Mouse (Mus musculus) megakaryocyte progenitor cell, adult 5-6 weeks (primary cell): ENCODE measurements around the gene Lnp1. TPM values are rescaled to one million over a fixed set of nuclear protein-coding genes. Genes with fewer than 3 reads are reported as not detected.
"Not testable (repeated sequence)": the region's sequence is repeated elsewhere in the genome, so short reads cannot be mapped to it uniquely, and the experiment has no call there.

ENCODE experiments used
- ATAC-seq: replicated peaks from 2 replicates; pipeline ENCODE4 v1.8.0; 2016; ENCODE audit warnings: mild to moderate bottlenecking, moderate TSS enrichment, inconsistent platforms; ENCODE audit not compliant: poor library complexity
- total RNA-seq, 2 experiments: library from RNA; stranded (forward) in 1 of 2; stranded (reverse) in 1 of 2; fragments of 157-497, 149-512 nt in 1 of 2; fragments of 200-1000 nt in 1 of 2; gene quantifications; 2 replicates each; pipeline versions ENCODE4 v1.2.3 to v1.2.4; 2015 to 2017

Lnp1 gene
- total RNA-seq (2015) (not detected in 2 replicates), total RNA-seq (2017) (not detected in 2 replicates)

DNA sequence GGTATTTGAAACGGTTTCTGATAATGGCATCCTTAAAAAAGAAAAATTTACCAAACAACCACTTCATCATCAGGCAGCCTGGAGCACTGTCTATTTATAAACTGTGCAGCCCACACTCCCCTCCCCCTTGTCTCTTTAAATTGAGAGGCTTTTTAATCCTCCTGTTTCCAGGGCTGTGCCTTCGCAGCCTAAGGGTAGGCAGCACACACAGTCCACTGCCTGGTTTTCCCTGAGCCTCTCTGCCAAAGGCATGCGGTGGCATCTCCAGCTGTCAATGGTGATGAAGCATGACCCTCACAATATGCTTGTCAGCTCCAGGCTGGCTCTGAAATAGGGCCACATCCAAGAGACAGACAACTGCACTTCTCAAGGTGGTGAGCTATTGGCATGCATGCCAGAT lies at the start of gene Lnp1:
Lnp1 (minus strand) TSS at position 39 of the 400 bp plus-strand sequence.
- no peak for ATAC-seq

GRCm38 (mm10) chr16:56974646-56975045 lies 46.8 kb upstream of the Lnp1 start:
- no peak for ATAC-seq

- ATAC-seq: not testable (repeated sequence)
Observed at GRCm38 (mm10) chr16:56958311-56958710, 30.4 kb upstream of the Lnp1 start.

GRCm38 (mm10) chr16:56949085-56949484 lies 21.2 kb upstream of the Lnp1 start:
- ATAC-seq: no peak

DNA sequence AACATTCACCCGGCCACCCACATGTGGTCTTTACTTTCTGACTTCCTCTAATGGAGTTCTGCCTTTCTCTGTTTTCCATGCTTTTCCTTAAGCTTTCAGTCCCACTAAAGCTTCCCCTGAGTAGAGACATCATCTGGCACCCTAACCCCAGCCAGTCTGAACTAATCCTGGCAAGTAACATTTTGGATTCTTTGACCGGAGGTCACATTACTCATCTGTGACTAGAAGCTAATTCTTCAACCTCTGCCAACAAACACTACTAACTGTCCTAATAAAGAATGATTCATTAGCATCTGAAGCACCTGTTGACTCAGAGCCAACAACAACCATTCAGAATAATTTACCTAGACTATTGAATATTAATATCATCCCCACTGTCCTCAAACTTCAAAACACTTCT lies 14.5 kb upstream of the Lnp1 start:
- no peak for ATAC-seq

DNA sequence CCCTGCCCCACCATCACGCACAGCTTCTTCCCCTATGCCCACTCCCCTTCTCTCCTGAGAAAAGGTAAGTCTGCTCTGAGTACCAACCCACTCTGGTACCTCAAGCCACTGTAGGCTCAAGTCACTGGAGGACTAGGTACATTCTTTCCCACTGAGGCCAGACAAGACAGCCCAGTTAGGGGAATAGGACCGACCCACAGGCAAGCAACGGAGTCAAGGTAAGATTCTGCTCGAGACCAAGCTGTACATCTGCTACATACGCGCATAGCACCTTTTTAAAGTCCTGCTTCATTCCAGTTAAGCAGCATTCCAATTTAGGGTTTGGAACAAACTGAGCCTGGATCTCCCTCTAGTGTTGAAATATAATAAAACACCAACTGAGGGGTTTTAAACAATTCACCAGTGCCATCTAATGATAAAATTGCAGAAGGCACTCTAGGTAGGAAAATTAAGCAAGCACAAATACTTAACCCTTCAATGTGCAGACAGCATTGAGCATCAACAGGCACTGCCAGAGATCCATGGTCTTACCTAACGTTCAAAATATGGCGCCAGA lies 7.7 kb downstream of the Lnp1 start:
- peak; percentile 96 for ATAC-seq

DNA sequence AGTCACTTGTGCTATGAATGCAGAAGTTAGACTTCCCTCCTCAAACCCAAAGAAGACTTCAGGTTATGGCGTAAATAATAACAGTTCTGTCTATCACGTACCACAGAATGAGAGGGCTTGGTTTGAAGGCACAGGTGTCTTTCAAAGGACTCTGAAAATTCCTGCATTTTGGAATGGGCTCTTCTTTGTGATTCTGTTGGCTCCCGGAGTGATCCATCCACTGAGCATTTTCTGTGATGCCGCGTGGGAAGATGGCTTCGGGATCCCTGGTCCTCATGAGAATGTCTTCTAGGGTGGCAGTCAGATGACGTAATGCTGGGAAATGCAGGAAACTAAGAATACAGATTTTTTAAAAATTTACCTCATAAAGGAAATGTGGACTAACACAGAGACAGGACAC lies 10.6 kb downstream of the Lnp1 start:
- ATAC-seq: no peak

- ATAC-seq: no peak
Observed at GRCm38 (mm10) chr16:56908986-56909385, 18.9 kb downstream of the Lnp1 start.

DNA sequence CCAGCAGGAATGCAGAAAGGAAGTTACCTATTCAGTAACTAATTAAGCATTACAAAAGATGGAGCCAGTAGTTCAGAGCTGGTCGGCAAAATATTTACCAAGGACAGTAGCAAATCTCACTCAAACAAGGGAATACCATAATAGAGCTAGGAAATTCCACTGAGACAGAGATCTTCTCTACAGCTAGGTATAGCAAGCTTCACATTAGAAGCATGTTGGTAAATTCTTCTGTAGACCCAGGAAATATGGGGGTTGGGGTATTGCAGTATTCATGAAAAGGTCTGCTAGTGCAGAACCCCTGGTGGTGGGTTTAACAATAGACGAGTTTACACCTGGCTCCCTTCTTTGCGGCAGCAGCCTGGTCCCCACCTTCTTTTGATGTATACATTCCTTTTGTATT lies 25.7 kb downstream of the Lnp1 start:
- not testable (repeated sequence) for ATAC-seq

GRCm38 (mm10) chr16:56891583-56891982 lies 36.3 kb downstream of the Lnp1 start:
- ATAC-seq: no peak

DNA sequence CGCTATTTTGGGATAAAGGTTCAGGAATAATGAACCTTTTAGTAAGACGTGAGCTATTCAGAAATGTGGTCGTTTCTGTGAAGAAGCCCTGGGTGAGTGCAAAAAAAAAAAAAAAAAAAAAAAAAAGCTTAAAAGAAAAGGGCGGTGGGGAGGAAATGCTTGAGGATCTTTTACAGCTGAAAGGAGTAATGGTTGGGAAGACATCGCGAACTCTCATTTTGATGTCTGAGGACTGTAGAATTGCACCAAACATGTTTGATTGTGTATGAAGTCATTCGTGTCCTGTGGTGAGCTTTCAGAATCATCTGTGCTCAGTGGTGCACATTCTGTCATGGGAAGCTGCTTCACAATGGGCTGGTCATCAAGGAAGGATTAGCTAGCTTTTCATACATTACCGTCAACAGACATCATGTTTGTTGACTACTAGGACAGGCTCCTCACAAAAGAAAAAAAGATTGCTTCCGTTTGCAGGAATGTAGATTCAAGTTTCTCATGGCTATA lies 41.2 kb downstream of the Lnp1 start:
- ATAC-seq: no peak

- peak; percentile 97 for ATAC-seq
Observed at GRCm38 (mm10) chr16:56885824-56886615, 41.8 kb downstream of the Lnp1 start, which contains the start of gene Tmem45a. Gene Tmem45a (minus strand): TSS chr16:56886166.

DNA sequence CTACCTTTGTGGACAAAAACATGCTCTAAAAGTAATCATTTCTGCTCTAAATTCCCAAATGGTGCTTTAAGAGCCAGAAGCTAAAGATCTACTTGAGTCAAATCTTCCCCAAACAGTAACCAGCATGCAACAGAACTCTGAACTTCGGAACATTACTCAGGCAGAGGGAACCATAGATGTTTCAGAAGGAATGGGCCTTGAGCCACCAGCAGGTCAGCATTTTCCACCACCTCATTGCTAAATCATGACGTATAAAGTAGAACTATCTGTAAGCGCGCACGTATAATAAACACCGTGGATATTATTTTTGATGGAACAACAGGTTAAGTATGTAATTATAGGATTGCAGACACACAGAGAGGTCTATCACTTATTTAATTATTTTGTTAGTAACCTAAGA lies 43.0 kb downstream of the Lnp1 start:
- no peak for ATAC-seq

GRCm38 (mm10) chr16:56873410-56873809 lies 54.5 kb downstream of the Lnp1 start:
- ATAC-seq: no peak

GRCm38 (mm10) chr16:56870458-56870857 lies 57.4 kb downstream of the Lnp1 start:
- no peak for ATAC-seq

GRCm38 (mm10) chr16:56868361-56868760 lies 59.5 kb downstream of the Lnp1 start:
- no peak for ATAC-seq

DNA sequence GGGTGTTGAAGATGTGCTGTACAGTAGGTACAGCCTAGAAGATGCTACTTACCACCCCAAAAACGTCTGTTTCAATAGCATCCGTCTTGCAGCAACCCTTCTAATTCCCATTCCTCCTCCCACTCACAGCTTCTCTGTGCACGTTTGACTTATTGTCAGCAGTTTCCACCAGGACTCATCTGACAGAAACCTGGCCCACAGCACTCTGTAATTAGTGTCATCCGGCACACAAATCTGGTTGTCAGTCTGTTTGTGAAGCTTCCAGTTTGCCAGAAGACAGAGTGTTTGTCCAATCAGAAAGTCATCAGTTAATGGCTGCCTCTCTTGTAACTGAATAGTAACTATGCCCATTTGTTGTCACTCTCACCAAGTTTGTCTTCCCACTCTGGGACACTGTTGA lies 60.3 kb downstream of the Lnp1 start:
- ATAC-seq: no peak

Other genes starting within 250 kb of the Lnp1 start
- gene Tfg, start 210.6 kb downstream of the Lnp1 start, total RNA-seq (2015): 137 and 174 TPM in 2 replicates
- gene Tfg, start 210.6 kb downstream of the Lnp1 start, total RNA-seq (2017): 42.9 and 45.7 TPM in 2 replicates
- 23.0 and 23.9 TPM in 2 replicates for gene Adgrg7, start 132.2 kb downstream of the Lnp1 start, total RNA-seq (2015)
- 25.8 and 33.2 TPM in 2 replicates for gene Adgrg7, start 132.2 kb downstream of the Lnp1 start, total RNA-seq (2017)
- gene Tmem45a, start 41.9 kb downstream of the Lnp1 start, total RNA-seq (2015): not detected in 2 replicates
- gene Tmem45a, start 41.9 kb downstream of the Lnp1 start, total RNA-seq (2017): not detected in 2 replicates
- gene Tmem45a2, start 143.3 kb upstream of the Lnp1 start, total RNA-seq (2015): 0.07 TPM in 2 replicates
- not detected in 2 replicates for gene Tmem45a2, start 143.3 kb upstream of the Lnp1 start, total RNA-seq (2017)
- gene Tomm70a, start 193.6 kb upstream of the Lnp1 start, total RNA-seq (2015): 92.0 and 95.9 TPM in 2 replicates
- gene Tomm70a, start 193.6 kb upstream of the Lnp1 start, total RNA-seq (2017): 68.3 and 73.8 TPM in 2 replicates
- gene Nit2, start 239.3 kb upstream of the Lnp1 start, total RNA-seq (2015): 35.2 and 40.7 TPM in 2 replicates
- 30.9 and 38.1 TPM in 2 replicates for gene Nit2, start 239.3 kb upstream of the Lnp1 start, total RNA-seq (2017)